Mouse (Mus musculus) liver, embryonic 14.5 days (tissue): Measurements from ENCODE around the gene Dennd5a. TPM values are rescaled to one million over a fixed set of nuclear protein-coding genes. Genes with fewer than 3 reads are reported as not detected.

Source experiments
- ATAC-seq: fragments of 200-750 bp; cut with Nextera tagmentation; 2 replicates; pipeline ENCODE4 v1.8.0; 2017; ENCODE audit warnings: moderate number of reproducible peaks, mild to moderate bottlenecking, moderate library complexity; ENCODE audit not compliant: insufficient read depth
- DNase-seq, 3 experiments: peaks; one replicate each; pipeline ENCODE4 v3.0.0-alpha.2; 2012 to 2013; ENCODE audit warnings: low read depth in 3 of 3, low spot score in 3 of 3
- H3K27ac ChIP-seq: fragments of 300-500 bp; sonication (generic); 2 replicates; pipeline ENCODE4 v1.5.1; 2014; ENCODE audit warnings: moderate library complexity, mild to moderate bottlenecking, control low read depth, inconsistent platforms
- H3K27me3 ChIP-seq: fragments of 300-500 bp; sonication (generic); 2 replicates; pipeline ENCODE4 v1.6.1; 2014; ENCODE audit warnings: mild to moderate bottlenecking, low read length, moderate library complexity; ENCODE audit not compliant: control insufficient read depth, insufficient read depth
- H3K36me3 ChIP-seq: fragments of 300-500 bp; sonication (generic); replicated peaks from 2 replicates; pipeline ENCODE4 v1.6.1; 2014; ENCODE audit warnings: low read depth; ENCODE audit not compliant: control insufficient read depth, insufficient read depth
- H3K4me1 ChIP-seq, 2 experiments: fragments of 200-500 bp in 1 of 2; fragments of 300-500 bp in 1 of 2; sonication (generic) in 1 of 2; replicated peaks; 2 replicates each; pipeline ENCODE4 v1.6.1; 2012 to 2014; ENCODE audit warnings: antibody characterized with exemption in 1 of 2, inconsistent platforms in 1 of 2, low read length in 1 of 2; ENCODE audit not compliant: control insufficient read depth in 2 of 2, insufficient read depth in 2 of 2
- H3K4me2 ChIP-seq: fragments of 300-500 bp; sonication (generic); 2 replicates; pipeline ENCODE4 v1.6.1; 2014; ENCODE audit warnings: low read depth, mild to moderate bottlenecking, control low read depth, moderate library complexity
- H3K4me3 ChIP-seq, 2 experiments: fragments of 200-500 bp in 1 of 2; fragments of 300-500 bp in 1 of 2; sonication (generic) in 1 of 2; 2 replicates each; pipeline ENCODE4 v1.5.1; 2012 to 2014; ENCODE audit warnings: low read depth in 2 of 2, low read length in 2 of 2, mild to moderate bottlenecking in 2 of 2, control low read depth in 1 of 2, inconsistent platforms in 1 of 2, moderate library complexity in 1 of 2; ENCODE audit not compliant: insufficient read depth in 1 of 2
- H3K9ac ChIP-seq: fragments of 300-500 bp; sonication (generic); replicated peaks from 2 replicates; pipeline ENCODE4 v1.6.1; 2014; ENCODE audit warnings: mild to moderate bottlenecking, control low read depth, moderate library complexity
- H3K9me3 ChIP-seq: fragments of 300-500 bp; sonication (generic); 2 replicates; pipeline ENCODE4 v1.6.1; 2016; ENCODE audit warnings: low read length, mixed read lengths; ENCODE audit not compliant: control insufficient read depth
- CTCF ChIP-seq: IDR thresholded peaks from 2 replicates; pipeline ENCODE4 v1.5.1; 2016; ENCODE audit warnings: antibody characterized with exemption, low read depth, control low read depth
- EP300 ChIP-seq: IDR thresholded peaks from 2 replicates; pipeline ENCODE4 v1.6.1; 2016; ENCODE audit warnings: antibody characterized with exemption, low read depth
- WGBS: fragments of 180-500 bp; shearing (Covaris S2); extraction: QIAGEN DNeasy Blood & Tissue Kit; methylation state at CpG from one replicate; pipeline ENCODE4 v1.1.7; 2014; ENCODE audit not compliant: insufficient replicate concordance; 5-methylcytosine and 5-hydroxymethylcytosine counted together
- polyA plus RNA-seq, 2 experiments: library from polyadenylated mRNA; depleted of rRNA in 1 of 2; stranded (reverse) in 1 of 2; unstranded in 1 of 2; fragments of >200 nt; fragmentation: Nextera tagmentation in 1 of 2; extraction: Ambion mirVana in 1 of 2; gene quantifications; 2 replicates each; pipeline versions ENCODE4 v1.2.1 to v1.2.3; 2012 to 2014

Gene Dennd5a
- polyA plus RNA-seq, 2 experiments, result 6.9 to 13.8 TPM

- DNase-seq (no peak), ATAC-seq (no peak)
- Histone ChIP-seq H3K4me3 (no peak overlapping the region), H3K9me3 (no peaks in the 10 kb centered on the region), H3K36me3 (peaks cover 17% of the 10 kb centered on the region; the same call in 1 of the 2 replicates), H3K9ac (no peak overlapping the region), H3K4me1 (no peaks in the 10 kb centered on the region), H3K4me2 (no peak overlapping the region), H3K27me3 (no peaks in the 10 kb centered on the region), H3K27ac (no peak overlapping the region)
- WGBS, result 82% methylated on average over 6 of the region's 6 CpGs
- TF ChIP-seq EP300 (no peak), CTCF (no peak)
These were observed 15.9 kb upstream of the Dennd5a start for GRCm38 (mm10) chr7:109975966-109976715.

GRCm38 (mm10) chr7:109969542-109969941 is 9.3 kb upstream of the Dennd5a start:
- Histone ChIP-seq H3K9me3 (no peaks in the 10 kb centered on the region), H3K27ac (no peak overlapping the region), H3K4me1 (no peaks in the 10 kb centered on the region), H3K36me3 (no peaks in the 10 kb centered on the region), H3K27me3 (no peaks in the 10 kb centered on the region), H3K4me2 (no peak overlapping the region), H3K4me3 (no peak overlapping the region), H3K9ac (no peak overlapping the region)
- ATAC-seq (no peak), DNase-seq (no peak)
- TF ChIP-seq EP300 (no peak), CTCF (no peak)

- Histone ChIP-seq H3K9me3 (no peaks in the 10 kb centered on the region), H3K4me1 (no peaks in the 10 kb centered on the region), H3K4me3 (no peak overlapping the region), H3K27ac (no peak overlapping the region), H3K4me2 (no peak overlapping the region), H3K27me3 (no peaks in the 10 kb centered on the region), H3K36me3 (no peaks in the 10 kb centered on the region), H3K9ac (no peak overlapping the region)
- DNase-seq (no peak), ATAC-seq (no peak)
- WGBS, result 27% methylated on average over 2 of the region's 2 CpGs
- TF ChIP-seq EP300 (no peak), CTCF (no peak)
These were observed 8.7 kb upstream of the Dennd5a start for GRCm38 (mm10) chr7:109968924-109969450.

GRCm38 (mm10) chr7:109967805-109968579 is 7.7 kb upstream of the Dennd5a start:
- Histone ChIP-seq H3K9ac (no peak overlapping the region), H3K9me3 (no peaks in the 10 kb centered on the region), H3K27ac (no peak overlapping the region), H3K4me1 (no peaks in the 10 kb centered on the region), H3K4me2 (no peak overlapping the region), H3K4me3 (no peak overlapping the region), H3K36me3 (no peaks in the 10 kb centered on the region), H3K27me3 (no peaks in the 10 kb centered on the region)
- DNase-seq, result peak in 1 of 3 experiments; percentile 38
- no peak for TF ChIP-seq CTCF
- no peak for ATAC-seq
- 55% methylated on average over 11 of the region's 11 CpGs for WGBS

GRCm38 (mm10) chr7:109965658-109966057 is 5.4 kb upstream of the Dennd5a start:
- Histone ChIP-seq H3K27ac (no peak overlapping the region), H3K4me1 (no peaks in the 10 kb centered on the region), H3K9me3 (no peaks in the 10 kb centered on the region), H3K9ac (no peak overlapping the region), H3K36me3 (no peaks in the 10 kb centered on the region), H3K4me2 (no peak overlapping the region), H3K27me3 (no peaks in the 10 kb centered on the region), H3K4me3 (no peak overlapping the region)
- no peak for DNase-seq
- no peak for ATAC-seq
- peak; percentile 35; the same call in 1 of the 2 replicates for TF ChIP-seq CTCF
- no peak for TF ChIP-seq EP300
